Mouse (Mus musculus) gastrocnemius, adult 8-10 months (tissue): ENCODE data around the gene C3. TPM values are rescaled to one million over a fixed set of nuclear protein-coding genes. Genes with fewer than 3 reads are reported as not detected.

Experiments
- DNase-seq, 2 experiments: peaks; one replicate each; pipeline ENCODE4 v3.0.0; 2022; ENCODE audit warnings: low spot score in 2 of 2
- total RNA-seq, 4 experiments: library from RNA; stranded (reverse); gene quantifications; 2 replicates each; pipeline ENCODE4 v1.2.4; 2022

Gene C3
- 10 to 100 TPM in 3 of 4 experiments, 1 to 10 TPM in 1; 8.4 to 33.5 (median 14.9) TPM for total RNA-seq

DNA sequence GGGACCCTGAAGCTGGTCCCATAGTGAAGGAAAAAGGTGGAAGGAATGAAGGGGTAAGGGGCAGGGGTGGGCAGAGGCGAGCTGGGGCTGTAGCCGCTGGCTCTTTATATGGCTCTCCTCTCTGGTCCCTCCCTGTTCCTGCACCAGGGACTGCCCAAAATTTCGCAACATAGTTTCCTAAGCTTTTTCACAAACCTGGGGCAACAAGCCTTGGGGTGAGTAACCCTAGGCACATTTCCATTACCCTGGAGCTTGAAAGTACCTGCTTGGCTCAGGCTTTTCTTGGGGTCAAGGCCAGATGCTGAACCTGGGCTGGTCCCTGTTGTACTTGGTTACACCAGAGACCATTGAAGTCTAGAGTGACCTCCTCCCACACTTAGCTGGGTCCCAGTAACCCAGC is at the start of gene C3:
Gene C3, minus strand, starts transcription at position 123 of the 400 bp plus-strand sequence.
- DNase-seq: no peak

DNA sequence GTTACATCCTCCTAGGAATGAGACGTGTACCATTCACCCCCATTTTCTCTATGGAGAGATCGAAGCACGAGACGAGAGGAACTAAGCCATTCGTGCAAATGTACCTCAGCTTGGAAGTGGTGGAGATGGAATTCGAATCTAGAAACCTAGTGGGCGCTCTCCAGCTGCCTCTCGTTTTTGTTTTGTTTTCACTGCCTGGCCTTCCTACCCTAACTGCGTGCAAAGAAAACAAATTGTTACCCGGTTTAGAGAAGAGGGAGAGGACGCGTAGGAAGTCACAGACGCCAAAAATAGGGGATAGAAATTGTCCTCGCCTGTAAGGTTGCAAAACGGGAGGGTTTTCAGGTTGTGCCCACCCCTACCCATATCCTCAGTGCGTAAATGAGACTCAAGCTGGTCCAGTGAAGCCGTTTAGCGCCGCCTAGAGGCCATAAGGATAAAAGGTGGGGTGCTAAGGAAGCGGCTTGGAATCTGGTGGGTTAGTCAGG is 48.7 kb upstream of the C3 start:
- DNase-seq: peak; percentile 60 to 75

DNA sequence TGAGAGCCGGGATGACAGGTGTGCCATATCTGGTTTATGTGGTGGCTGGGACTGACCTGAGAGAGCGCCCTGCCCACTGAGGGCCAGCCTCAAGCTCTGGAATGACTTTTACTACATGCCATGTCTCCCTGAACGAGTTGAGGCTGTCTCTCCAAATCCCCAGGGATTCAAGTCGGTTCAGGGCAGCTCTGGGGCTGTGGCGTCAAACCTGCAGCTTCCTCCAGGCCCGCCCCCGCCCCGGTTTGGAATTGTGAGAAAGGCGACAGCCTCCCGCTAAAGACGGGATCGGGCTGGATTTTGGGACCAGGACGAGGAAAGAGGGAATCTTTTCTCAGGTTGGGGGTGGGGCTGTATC is 48.0 kb upstream of the C3 start:
- DNase-seq: no peak

DNA sequence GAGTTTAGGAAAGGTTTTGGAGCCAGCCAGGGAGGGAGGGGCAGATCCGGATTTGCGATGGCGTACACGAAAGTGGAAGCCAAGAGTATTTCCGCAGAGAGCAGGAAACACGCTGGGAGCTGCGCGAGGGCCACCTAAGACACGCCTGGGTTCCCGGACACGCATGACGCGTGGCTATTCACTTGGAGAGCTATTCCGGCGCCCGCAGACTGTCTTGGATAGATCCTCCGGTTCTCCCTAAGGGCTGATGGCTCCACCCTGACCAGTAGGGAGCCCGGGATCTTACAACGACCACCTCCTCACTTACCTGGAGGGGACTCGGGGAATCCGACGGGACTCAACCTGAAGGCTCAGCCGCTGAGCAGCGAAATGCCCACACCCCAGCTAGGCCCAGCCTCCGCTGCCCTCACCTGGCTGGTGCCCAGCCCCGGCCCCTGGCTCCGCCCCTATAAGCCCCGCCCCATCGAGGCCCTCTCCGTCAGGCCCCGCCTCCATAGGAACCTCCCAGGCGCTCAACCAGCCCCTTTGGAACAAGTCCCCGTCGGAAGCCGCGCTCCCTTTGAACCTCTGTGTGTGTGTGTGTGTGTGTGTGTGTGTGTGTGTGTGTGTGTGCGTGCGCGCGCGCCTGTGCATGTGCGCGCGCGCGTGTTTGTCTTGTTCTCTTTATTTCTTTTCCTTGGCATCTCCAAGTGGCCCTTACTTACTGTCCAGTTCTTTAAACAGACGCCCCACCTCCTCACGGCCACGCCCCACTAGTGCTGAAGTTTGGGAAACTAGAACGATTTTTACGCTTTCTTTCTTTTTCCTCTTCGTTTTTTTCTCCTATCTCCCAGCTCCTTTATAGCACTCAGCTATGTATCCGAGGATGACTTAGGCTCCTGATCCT is 47.4 kb upstream of the C3 start:
- peak; percentile 89 for DNase-seq

DNA sequence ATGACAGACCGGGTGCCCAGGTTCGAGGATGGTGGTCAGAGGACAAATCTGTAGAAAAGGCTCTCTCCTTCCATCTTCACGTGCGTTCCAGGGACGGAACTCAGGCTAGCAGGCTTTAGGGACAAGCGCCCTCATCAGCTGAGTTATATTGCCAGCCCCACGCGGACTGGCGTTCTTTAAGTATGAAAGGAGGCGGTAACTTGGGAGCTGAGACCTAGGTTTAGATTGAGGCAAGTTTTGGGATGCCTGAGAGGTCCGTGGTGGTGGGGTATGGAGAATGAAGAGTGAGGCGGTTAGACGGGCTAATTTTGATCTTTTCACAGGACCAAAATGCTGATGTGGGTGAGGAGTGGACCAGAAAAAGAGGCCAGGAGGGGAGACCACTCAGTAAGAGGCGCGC is 46.8 kb upstream of the C3 start:
- DNase-seq: no peak

DNA sequence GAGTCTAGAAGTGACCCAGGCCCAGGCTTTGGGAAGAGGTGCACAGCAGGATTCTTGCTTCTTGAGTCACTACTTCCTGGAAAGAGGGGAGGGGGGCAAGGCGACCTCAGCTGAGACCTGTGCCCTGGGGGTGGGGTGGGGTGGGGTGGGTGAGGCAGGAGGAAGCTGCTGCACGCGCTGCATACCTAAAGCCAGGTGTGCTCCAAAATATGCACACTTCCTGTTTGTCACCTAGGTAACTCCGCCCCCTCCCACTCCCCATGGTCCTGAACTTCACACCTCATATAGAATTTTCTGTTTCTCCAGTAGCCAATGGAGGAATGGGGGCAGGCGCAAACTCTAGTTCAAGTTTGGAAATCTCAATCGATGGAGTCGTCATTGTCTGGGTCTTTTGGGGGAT is 45.9 kb upstream of the C3 start:
- no peak for DNase-seq

DNA sequence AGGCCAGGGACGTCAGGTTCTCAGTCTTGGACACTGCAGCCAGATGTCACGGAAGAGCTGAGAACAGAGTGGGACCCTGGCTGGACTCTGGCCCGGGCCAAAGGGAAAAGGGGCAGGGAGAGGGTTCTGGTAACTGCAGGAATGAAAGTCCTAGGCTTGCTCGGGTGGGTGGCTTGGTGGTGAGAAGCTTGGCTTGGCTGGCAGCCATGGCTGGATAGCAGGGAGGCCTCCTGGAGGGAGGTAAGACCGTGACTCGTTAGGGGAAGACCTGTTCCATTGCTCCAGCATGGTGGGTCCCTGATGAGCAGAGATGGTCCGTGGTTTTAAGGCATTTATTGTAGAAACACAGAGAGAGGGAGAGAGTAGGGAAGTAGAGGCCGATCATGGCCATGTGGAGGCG is 43.4 kb upstream of the C3 start:
- no peak for DNase-seq

DNA sequence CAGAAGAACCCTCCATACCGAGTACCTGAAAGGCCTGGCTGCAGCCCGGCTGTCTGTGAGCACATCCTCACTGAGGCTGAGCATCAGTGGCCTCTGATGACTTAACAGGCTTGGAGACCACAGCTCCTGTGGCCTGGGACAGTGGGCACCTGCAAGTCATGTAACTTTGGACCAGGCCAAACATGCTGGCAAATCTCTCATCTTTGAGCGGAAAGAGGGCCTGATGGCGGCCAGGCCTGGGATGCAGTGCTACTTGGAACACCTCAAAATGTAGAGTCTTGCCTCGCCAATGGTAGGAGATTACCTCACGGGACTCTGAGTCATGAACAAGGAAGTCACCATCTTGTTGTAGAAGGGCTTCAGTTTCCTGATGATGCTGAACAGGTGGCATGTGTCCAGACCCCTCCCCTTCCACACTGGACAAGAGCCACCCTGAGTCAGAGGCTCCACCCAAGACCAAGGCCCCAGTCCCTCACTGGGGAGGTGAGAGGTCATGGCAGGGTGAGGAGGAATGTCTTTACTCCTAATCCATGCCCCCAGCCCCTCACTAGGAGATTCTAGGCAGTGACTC is 39.7 kb upstream of the C3 start:
- peak; percentile 59 to 75 for DNase-seq

DNA sequence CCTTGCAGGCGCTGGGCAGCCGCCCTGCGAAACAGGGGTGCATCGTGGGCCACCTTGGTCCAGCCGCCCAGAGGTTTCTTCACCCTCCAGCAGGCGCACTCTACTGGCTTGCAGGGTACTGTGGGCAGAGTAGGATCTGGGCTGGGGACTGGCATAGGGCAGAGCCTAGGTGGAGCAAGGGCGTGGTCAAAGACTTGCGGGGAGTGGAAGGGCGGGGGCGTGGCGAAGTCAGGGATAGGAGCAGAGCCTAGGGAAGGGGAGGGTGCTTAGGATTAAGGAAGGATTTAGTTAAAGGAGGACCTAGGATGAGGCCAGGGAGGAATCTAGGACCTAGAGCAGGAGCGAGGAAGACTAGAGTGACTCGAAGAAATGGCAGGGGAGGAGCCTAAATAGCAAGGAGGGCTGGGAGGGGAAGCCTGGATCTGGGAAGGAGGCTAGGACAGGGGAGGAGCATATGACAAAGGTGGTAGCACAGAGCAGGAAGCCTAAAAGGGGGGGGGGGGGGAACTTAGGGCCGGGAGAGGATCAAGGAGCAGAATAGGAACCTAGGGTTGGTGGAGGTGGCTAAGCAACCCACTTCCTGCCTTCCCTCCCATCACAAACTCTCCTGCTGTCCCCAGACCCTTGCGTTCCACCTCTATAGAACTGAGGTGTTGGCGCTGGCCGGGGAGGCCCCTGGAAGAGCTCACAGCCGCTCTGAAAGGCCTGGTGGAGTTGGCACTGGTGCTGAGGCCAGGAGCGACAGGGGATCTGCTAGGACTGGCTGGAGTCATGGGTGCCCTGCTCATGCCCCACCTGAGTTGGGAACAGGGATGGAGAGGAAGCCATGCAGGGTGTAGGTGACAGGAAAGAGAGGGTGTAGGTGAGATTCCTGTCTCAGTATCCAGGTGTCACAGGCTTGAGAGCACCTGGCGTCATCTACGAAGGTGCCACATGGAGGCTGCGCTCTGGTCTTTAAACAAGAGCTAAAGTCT is 37.3 kb upstream of the C3 start:
- peak; percentile 61 to 81 for DNase-seq

DNA sequence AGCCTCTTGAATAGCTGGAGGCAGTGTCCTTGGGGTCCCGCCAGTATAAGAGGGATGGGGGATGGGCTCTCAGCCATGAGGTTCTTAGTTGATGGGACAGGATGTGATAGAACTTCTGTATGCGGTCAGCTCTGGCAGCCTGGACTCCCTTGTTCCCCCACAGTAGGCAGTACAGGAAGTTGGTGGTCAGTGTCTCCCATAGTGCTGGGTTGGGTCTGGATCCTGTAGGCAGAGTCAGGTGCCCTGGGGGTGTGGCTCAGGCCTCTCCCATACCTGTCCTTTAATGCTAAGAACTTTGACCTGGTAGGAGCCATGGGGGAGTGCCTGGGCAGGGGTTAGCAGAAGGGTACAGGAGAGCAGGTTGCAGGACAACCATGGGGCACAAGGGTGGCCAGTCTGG is 36.2 kb upstream of the C3 start:
- DNase-seq: no peak

DNA sequence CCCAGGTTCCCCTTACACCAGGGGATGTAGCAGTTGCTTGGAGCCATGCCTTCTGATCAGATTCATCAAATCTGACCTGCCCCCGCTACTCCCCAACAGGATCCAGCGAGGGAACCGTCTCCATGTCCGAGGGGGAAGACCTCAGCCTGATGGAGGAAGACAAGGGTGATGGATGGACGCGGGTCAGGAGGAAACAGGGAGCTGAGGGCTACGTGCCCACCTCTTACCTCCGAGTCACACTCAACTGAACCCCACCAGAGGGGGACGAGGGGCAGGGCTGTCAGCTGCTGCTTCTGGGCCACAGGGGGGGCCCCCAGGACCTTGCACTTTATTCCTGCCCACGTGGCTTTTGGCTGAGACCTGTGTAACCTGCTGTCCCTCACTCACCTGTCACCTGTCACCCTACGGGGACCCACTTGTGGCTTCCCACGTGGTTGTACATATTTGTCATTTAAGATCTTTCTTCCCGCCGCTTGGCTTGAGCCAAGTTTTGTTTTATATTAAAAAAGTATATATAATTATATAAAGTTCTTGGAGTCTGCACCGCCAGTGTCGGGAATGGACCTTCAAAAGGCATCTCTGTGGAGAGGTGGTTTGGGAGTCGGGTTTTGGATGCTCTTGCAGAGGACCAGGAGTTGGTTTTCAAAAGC is 35.1 kb upstream of the C3 start:
- no peak for DNase-seq

DNA sequence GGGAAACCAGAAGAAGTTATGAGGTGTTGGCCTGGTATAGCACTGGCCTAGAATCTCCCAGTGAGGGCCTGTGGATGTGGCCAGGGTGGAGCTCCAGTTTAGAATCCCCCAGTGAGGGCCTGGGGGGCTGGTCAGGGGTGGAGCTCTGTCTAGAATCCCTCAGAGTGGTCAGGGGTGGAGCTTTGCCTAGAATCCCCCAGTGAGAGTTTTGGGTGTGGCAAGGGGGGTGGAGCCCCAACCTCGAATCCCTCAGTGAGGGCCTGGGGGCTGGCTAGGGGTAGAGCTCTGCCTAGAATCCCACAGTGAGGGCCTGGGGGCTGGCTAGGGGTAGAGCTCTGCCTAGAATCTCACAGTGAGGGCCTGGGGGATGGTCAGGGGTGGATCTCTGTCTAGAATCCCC is 33.9 kb upstream of the C3 start:
- DNase-seq: no peak

DNA sequence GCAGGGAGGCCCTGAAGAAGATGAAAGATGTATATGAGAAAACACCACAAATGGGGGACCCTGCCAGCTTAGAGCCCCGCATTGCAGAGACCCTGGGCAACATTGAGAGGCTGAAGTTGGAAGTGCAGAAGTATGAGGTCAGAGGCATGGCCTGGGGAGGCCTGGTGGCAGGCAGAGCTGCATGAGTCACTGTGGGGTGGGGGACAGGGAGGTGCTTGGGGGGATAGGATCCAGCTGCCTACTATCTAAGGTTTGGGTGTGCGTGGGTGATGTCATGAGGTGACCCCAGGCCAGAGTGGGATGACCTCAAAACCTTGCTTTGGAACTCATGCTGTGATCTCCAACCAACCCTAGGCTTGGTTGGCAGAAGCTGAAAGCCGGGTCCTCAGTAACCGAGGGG is 33.4 kb upstream of the C3 start:
- no peak for DNase-seq

DNA sequence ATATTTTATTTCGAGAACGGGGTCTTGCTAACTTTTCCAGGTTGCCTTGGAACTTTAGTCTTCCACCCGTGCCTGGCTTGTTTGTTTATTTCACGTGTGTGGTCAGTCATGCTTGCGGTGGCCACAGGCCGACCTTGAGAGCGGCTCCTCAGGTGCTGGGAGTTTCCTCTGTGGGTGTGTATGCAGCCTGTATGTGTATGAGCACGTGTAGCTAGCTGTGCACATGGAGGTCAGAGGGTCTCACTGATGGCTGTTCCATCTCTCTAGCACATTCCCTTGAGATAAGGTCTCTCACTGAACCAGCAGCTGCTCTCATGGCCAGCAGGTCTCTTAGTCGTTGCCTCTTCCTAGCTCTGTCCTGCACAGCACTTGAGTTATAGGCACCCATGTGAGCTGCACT is 32.4 kb upstream of the C3 start:
- no peak for DNase-seq

DNA sequence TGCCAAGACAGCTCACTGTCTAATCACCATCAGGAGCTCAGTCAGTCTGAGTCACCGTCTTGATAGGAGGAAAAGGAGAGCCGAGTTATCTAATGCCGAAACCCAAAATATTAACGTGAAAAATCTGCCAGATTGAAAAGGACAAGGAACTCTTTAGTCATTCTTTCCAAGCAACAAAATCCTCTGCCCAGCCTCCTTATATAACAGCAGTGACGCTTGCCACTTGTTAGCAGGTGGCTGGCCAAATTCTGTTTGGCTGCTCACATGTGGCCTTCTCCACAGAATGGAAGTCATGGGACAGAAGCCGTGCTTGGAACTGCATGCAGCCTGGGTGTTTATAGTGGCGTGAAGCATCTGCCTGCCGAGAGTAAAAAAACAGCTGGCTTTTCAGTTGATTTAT is 31.8 kb upstream of the C3 start:
- peak; percentile 65 to 80 for DNase-seq

DNA sequence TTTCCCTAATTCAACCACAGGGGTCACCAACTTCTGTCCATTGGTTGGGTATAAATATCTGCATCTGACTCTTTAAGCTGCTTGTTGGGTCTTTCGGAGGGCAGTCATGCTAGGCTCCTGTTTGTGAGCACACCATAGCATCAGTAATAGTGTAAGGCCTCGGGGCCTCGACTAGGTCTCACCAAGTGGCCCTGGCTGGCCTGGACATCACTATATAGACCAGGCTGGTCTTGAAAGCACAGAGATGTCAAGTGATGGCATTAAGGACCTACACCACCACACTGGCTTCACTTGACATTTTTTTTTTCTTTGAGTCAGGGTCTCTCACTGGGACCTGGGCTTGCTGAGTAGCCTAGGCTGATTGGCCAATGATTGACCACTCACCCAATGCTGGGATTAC is 30.3 kb upstream of the C3 start:
- no peak for DNase-seq

DNA sequence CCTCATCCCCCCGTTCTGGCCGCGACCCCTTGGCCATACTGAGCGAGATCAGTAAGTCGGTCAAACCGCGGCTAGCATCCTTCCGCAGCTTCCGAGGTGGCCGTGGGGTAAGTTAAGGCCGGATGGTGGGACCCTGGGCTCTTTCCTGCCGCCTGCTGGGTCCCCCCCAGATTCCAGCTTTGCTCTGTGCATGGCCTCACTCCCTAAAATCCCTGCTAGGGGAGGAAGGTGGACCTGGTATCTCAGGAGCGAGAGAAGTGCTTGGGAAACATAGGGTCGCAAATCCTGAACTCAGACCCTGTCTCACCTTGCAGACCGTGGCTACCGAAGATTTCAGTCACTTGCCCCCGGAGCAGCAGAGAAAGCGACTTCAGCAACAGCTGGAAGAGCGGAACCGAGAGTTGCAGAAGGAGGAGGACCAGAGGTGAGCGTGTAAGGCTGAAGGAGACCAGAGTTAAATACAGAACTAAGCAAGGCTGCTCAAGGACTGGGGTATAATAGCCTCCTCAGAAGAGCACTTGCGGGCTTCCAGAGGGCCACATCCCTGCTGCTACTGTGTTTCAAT is 29.1 kb upstream of the C3 start:
- DNase-seq: no peak

DNA sequence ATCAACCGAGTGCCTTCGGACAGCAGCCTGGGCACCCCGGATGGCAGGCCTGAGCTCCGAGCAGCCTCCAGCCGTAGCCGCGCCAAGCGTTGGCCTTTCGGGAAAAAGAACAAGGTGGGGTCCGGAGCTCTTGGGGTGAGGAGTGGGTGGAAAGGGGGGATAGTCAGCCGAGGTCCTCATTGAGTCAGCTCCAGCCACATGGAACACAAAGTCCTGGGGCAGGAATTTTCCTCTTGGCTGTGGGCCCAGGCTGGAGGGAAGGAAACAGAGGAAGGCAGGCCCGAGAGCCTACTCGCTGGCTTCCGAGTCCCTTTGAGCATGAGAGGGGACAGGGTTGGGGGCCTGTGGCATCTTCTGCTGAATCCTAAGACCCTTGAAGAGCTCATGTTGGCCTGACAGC is 27.4 kb upstream of the C3 start:
- peak; percentile 54 to 79 for DNase-seq

DNA sequence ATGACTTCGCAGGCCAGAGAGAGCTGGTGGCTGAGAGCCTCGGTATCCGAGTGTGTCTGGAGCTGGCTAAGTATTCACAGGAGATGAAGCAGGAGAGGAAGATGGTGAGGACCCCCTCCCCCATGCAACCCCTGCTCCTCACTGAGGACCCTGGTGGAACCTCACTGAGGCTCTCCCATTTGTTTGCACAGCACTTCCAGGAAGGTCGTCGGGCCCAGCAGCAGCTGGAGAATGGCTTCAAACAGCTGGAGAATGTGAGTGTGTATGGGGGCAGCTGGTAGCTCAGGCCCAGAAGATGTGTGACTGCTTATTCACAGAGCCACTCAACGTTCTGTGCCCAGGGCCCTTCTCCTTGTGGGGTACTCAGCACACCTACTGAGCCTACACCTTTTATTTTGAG is 25.4 kb upstream of the C3 start:
- no peak for DNase-seq

DNA sequence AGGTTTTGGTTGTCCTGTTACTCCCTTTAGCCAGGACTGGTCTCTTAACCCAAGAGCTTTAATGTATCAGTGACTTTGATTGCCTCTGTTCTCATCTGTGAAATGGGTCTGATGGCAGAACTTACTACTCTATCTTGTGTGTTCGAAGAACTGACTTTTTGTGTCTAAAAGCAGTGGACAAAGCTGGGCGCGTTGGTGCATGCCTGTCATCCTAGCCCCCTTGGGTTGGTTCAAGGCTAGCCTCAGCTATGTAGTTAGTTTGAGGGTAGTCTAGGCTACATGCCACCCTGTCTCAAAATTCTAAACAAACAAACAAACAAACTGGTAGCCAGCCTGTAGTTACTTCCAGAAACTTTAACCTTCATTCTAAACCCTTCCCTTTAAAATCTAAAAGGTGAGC is 23.5 kb upstream of the C3 start:
- DNase-seq: no peak
